Mouse (Mus musculus): ENCODE results near the gene Rpgrip1l.

DNA sequence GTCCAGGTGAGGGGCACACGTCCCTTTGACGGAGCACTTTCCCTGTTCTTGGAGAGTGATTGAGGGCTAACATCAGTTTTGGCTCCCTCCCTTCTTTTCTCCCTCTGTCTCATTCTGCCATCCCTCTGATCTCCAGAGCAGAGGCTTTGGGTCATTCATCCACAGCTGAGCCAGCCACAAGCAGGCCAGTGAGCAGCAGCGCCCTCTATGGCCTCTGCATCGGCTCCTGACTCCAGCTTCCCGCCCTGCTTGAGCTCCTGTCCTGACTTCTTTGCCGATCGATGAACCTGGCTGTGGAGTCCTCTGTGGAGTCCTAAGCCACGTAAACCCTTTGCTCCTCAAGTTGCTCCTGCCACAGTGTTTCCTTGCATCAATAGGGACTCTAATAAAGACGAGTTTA, 11.2 kb upstream of the Rpgrip1l start:
- TF ChIP-seq CTCF (IDR thresholded peaks at IDR 0.05; ENCODE audit: insufficient read depth, low read depth, low read length) (no peak), POLR2A (IDR thresholded peaks at IDR 0.05; ENCODE audit: insufficient read depth, low read depth, low read length) (no peak)
